Mouse (Mus musculus) limb, embryonic 14.5 days (tissue): Measurements from ENCODE around the gene Slc39a11. TPM values are rescaled to one million over a fixed set of nuclear protein-coding genes. Genes with fewer than 3 reads are reported as not detected.

Experiments used
- ATAC-seq: fragments of 200-750 bp; cut with Nextera tagmentation; 2 replicates; pipeline ENCODE4 v1.8.0; 2017; ENCODE audit warnings: low read depth, moderate number of reproducible peaks, moderate TSS enrichment; ENCODE audit not compliant: low FRiP score
- DNase-seq: peaks from one replicate; pipeline ENCODE4 v3.0.0-alpha.2; 2015; ENCODE audit warnings: low spot score
- H3K27ac ChIP-seq: fragments of 300-500 bp; sonication (generic); replicated peaks from 2 replicates; pipeline ENCODE4 v1.5.1; 2014; ENCODE audit warnings: low read depth, mild to moderate bottlenecking, low read length, moderate library complexity, mixed read lengths
- H3K27me3 ChIP-seq: fragments of 300-500 bp; sonication (generic); 2 replicates; pipeline ENCODE4 v1.6.1; 2014; ENCODE audit warnings: low read length, mixed read lengths; ENCODE audit not compliant: control insufficient read depth, insufficient read depth
- H3K36me3 ChIP-seq: fragments of 300-500 bp; sonication (generic); 2 replicates; pipeline ENCODE4 v1.6.1; 2014; ENCODE audit warnings: mild to moderate bottlenecking, low read length, moderate library complexity, mixed read lengths; ENCODE audit not compliant: control insufficient read depth, insufficient read depth
- H3K4me1 ChIP-seq: fragments of 300-500 bp; sonication (generic); 2 replicates; pipeline ENCODE4 v1.6.1; 2014; ENCODE audit warnings: antibody characterized with exemption, low read length, mixed read lengths; ENCODE audit not compliant: control insufficient read depth, insufficient read depth
- H3K4me2 ChIP-seq: fragments of 300-500 bp; sonication (generic); replicated peaks from 2 replicates; pipeline ENCODE4 v1.6.1; 2014; ENCODE audit warnings: low read depth, mild to moderate bottlenecking, low read length, moderate library complexity; ENCODE audit not compliant: severe bottlenecking
- H3K4me3 ChIP-seq: fragments of 300-500 bp; sonication (generic); replicated peaks from 2 replicates; pipeline ENCODE4 v1.5.1; 2014; ENCODE audit warnings: low read length
- H3K9ac ChIP-seq: fragments of 300-500 bp; sonication (generic); 2 replicates; pipeline ENCODE4 v1.6.1; 2014; ENCODE audit warnings: mild to moderate bottlenecking, low read depth, low read length, moderate library complexity; ENCODE audit not compliant: severe bottlenecking
- H3K9me3 ChIP-seq: fragments of 300-500 bp; sonication (generic); 2 replicates; pipeline ENCODE4 v1.6.1; 2016; ENCODE audit warnings: low read length; ENCODE audit not compliant: control insufficient read depth
- POLR2A ChIP-seq: fragments of 200-500 bp; IDR thresholded peaks from 2 replicates; pipeline ENCODE4 v1.8.0; 2012; ENCODE audit warnings: inconsistent platforms, mild to moderate bottlenecking, moderate library complexity, borderline replicate concordance; ENCODE audit not compliant: insufficient read depth, insufficient read length; ENCODE audit errors: extremely low read depth
- WGBS: fragments of 180-500 bp; shearing (Covaris S2); extraction: QIAGEN DNeasy Blood & Tissue Kit; methylation state at CpG from one replicate; pipeline ENCODE4 v1.1.7; 2014; 5-methylcytosine and 5-hydroxymethylcytosine counted together
- polyA plus RNA-seq, 2 experiments: library from polyadenylated mRNA; depleted of rRNA in 1 of 2; stranded (reverse) in 1 of 2; unstranded in 1 of 2; fragments of >200 nt; fragmentation: Nextera tagmentation in 1 of 2; extraction: Ambion mirVana in 1 of 2; gene quantifications; 2 replicates each; pipeline versions ENCODE4 v1.2.1 to v1.2.3; 2012 to 2014

The Slc39a11 gene
- polyA plus RNA-seq, 2 experiments = 17.2 to 24.5 TPM

GRCm38 (mm10) chr11:113389637-113390036, 260.2 kb downstream of the Slc39a11 start:
- Histone ChIP-seq H3K4me1 (peaks cover 17% of the 10 kb centered on the region), H3K9me3 (no peaks in the 10 kb centered on the region), H3K4me3 (no peak overlapping the region), H3K4me2 (no peak overlapping the region), H3K27me3 (no peaks in the 10 kb centered on the region), H3K36me3 (no peaks in the 10 kb centered on the region), H3K9ac (no peak overlapping the region), H3K27ac (no peak overlapping the region)
- TF ChIP-seq POLR2A = no peak
- 25% methylated on average over 6 of the region's 6 CpGs for WGBS
- no peak for ATAC-seq
- DNase-seq = no peak

- Histone ChIP-seq H3K27me3 (no peaks in the 10 kb centered on the region), H3K9me3 (no peaks in the 10 kb centered on the region), H3K36me3 (no peaks in the 10 kb centered on the region), H3K4me3 (no peak overlapping the region), H3K4me1 (peaks cover 6% of the 10 kb centered on the region), H3K9ac (no peak overlapping the region), H3K27ac (no peak overlapping the region), H3K4me2 (no peak overlapping the region)
- DNase-seq (no peak), ATAC-seq (no peak)
- no peak for TF ChIP-seq POLR2A
- 31% methylated on average over 10 of the region's 10 CpGs for WGBS
Measured at GRCm38 (mm10) chr11:113382674-113383571, 267.0 kb downstream of the Slc39a11 start.

GRCm38 (mm10) chr11:113381550-113381949, 268.3 kb downstream of the Slc39a11 start:
- Histone ChIP-seq H3K4me3 (no peak overlapping the region), H3K36me3 (no peaks in the 10 kb centered on the region), H3K9ac (no peak overlapping the region), H3K27ac (no peak overlapping the region), H3K4me2 (no peak overlapping the region), H3K4me1 (peaks cover 6% of the 10 kb centered on the region), H3K9me3 (no peaks in the 10 kb centered on the region), H3K27me3 (no peaks in the 10 kb centered on the region)
- ATAC-seq = no peak
- WGBS = 44% methylated on average over 8 of the region's 8 CpGs
- TF ChIP-seq POLR2A = no peak
- DNase-seq = no peak

- Histone ChIP-seq H3K36me3 (no peaks in the 10 kb centered on the region), H3K4me1 (peaks cover 6% of the 10 kb centered on the region), H3K27ac (no peak overlapping the region), H3K27me3 (no peaks in the 10 kb centered on the region), H3K9me3 (0 out of 2 replicates have a peak, but pooled peaks cover 3% of the 10 kb centered on the region), H3K4me3 (no peak overlapping the region), H3K4me2 (no peak overlapping the region), H3K9ac (no peak overlapping the region; the same call in 1 of the 2 replicates)
- ATAC-seq (no peak), DNase-seq (no peak)
- TF ChIP-seq POLR2A = no peak
- 39% methylated on average over 9 of the region's 9 CpGs for WGBS
Measured at GRCm38 (mm10) chr11:113378867-113379266, 271.0 kb downstream of the Slc39a11 start.

- H3K27ac ChIP-seq = no peak overlapping the region
- no peaks in the 10 kb centered on the region for H3K27me3 ChIP-seq
- H3K4me2 ChIP-seq = no peak overlapping the region
- no peak for DNase-seq
- no peaks in the 10 kb centered on the region for H3K36me3 ChIP-seq
- WGBS = 86% methylated on average over 9 of the region's 9 CpGs
- no peak for ATAC-seq
- 0 out of 2 replicates have a peak, but pooled peaks cover 3% of the 10 kb centered on the region for H3K9me3 ChIP-seq
- no peak for TF ChIP-seq POLR2A
- no peak overlapping the region for H3K4me3 ChIP-seq
- H3K4me1 ChIP-seq = peaks cover 6% of the 10 kb centered on the region; the same call in 1 of the 2 replicates
- no peak overlapping the region for H3K9ac ChIP-seq
Measured at GRCm38 (mm10) chr11:113376066-113376465, 273.8 kb downstream of the Slc39a11 start.
